Mouse (Mus musculus) heart, adult 8-10 months (tissue): ENCODE results near the gene Armh3. TPM values are rescaled to one million over a fixed set of nuclear protein-coding genes. Genes with fewer than 3 reads are reported as not detected.

Experiments used
- DNase-seq: peaks from one replicate; pipeline ENCODE4 v3.0.0; 2022; ENCODE audit warnings: low spot score
- total RNA-seq, 4 experiments: library from RNA; stranded (reverse); gene quantifications; 2 replicates each; pipeline ENCODE4 v1.2.4; 2022

Gene Armh3
- total RNA-seq, 4 experiments from 2014 or later, result 14.8 to 19.0 (median 16.0) TPM

GRCm38 (mm10) chr19:45991171-45991570 lies 7.1 kb downstream of the Armh3 start:
- DNase-seq, result no peak

- DNase-seq, result no peak
Measured at GRCm38 (mm10) chr19:45988238-45988637, 10.1 kb downstream of the Armh3 start.

GRCm38 (mm10) chr19:45984379-45984778 lies 13.9 kb downstream of the Armh3 start:
- no peak for DNase-seq

GRCm38 (mm10) chr19:45960770-45961169 lies 37.5 kb downstream of the Armh3 start:
- no peak for DNase-seq

- no peak for DNase-seq
Measured at GRCm38 (mm10) chr19:45956736-45957135, 41.6 kb downstream of the Armh3 start.

GRCm38 (mm10) chr19:45953286-45953685 lies 45.0 kb downstream of the Armh3 start:
- DNase-seq, result peak; percentile 7

GRCm38 (mm10) chr19:45949236-45949635 lies 49.1 kb downstream of the Armh3 start:
- DNase-seq, result no peak

- DNase-seq, result no peak
Measured at GRCm38 (mm10) chr19:45947764-45948163, 50.5 kb downstream of the Armh3 start.

- DNase-seq, result no peak
Measured at GRCm38 (mm10) chr19:45947286-45947685, 51.0 kb downstream of the Armh3 start.

GRCm38 (mm10) chr19:45946541-45946940 lies 51.7 kb downstream of the Armh3 start:
- no peak for DNase-seq

- no peak for DNase-seq
Measured at GRCm38 (mm10) chr19:45945986-45946385, 52.3 kb downstream of the Armh3 start.

GRCm38 (mm10) chr19:45943758-45944157 lies 54.5 kb downstream of the Armh3 start:
- no peak for DNase-seq

GRCm38 (mm10) chr19:45938064-45938463 lies 60.2 kb downstream of the Armh3 start:
- DNase-seq, result no peak

GRCm38 (mm10) chr19:45937530-45937929 lies 60.8 kb downstream of the Armh3 start:
- DNase-seq, result no peak

GRCm38 (mm10) chr19:45927236-45927635 lies 71.1 kb downstream of the Armh3 start:
- DNase-seq, result no peak

GRCm38 (mm10) chr19:45926342-45926741 lies 71.9 kb downstream of the Armh3 start:
- no peak for DNase-seq

GRCm38 (mm10) chr19:45920299-45921090 lies 77.8 kb downstream of the Armh3 start:
- no peak for DNase-seq

- no peak for DNase-seq
Measured at GRCm38 (mm10) chr19:45918406-45918805, 79.9 kb downstream of the Armh3 start.

GRCm38 (mm10) chr19:45917856-45918255 lies 80.4 kb downstream of the Armh3 start:
- no peak for DNase-seq

- no peak for DNase-seq
Measured at GRCm38 (mm10) chr19:45916461-45916860, 81.8 kb downstream of the Armh3 start.

- DNase-seq, result no peak
Measured at GRCm38 (mm10) chr19:45916026-45916425, 82.3 kb downstream of the Armh3 start.

- no peak for DNase-seq
Measured at GRCm38 (mm10) chr19:45913036-45913435, 85.3 kb downstream of the Armh3 start.

- DNase-seq, result no peak
Measured at GRCm38 (mm10) chr19:45912376-45912775, 85.9 kb downstream of the Armh3 start.
